Mouse (Mus musculus) activated CD4-positive, CD25-positive, alpha-beta regulatory T cell, adult 4 months (primary cell): ENCODE data around the gene Olfr1248. TPM values are rescaled to one million over a fixed set of nuclear protein-coding genes. Genes with fewer than 3 reads are reported as not detected.
"Not testable (repeated sequence)": the region's sequence is repeated elsewhere in the genome, so short reads cannot be mapped to it uniquely, and the experiment has no call there.

Source experiments
- ATAC-seq: one replicate; pipeline ENCODE4 v1.8.0; 2017
- polyA plus RNA-seq, 2 experiments: library from polyadenylated mRNA; unstranded; fragments of 100-300 nt; shearing (Covaris generic); gene quantifications; one replicate each; pipeline ENCODE4 v1.2.1; 2017

The Olfr1248 gene
- not detected for polyA plus RNA-seq

- not testable (repeated sequence) for ATAC-seq
Observed at GRCm38 (mm10) chr2:89618145-89618544, at the start of gene Olfr1248. Gene Olfr1248 (minus strand): TSS chr2:89618245.

DNA sequence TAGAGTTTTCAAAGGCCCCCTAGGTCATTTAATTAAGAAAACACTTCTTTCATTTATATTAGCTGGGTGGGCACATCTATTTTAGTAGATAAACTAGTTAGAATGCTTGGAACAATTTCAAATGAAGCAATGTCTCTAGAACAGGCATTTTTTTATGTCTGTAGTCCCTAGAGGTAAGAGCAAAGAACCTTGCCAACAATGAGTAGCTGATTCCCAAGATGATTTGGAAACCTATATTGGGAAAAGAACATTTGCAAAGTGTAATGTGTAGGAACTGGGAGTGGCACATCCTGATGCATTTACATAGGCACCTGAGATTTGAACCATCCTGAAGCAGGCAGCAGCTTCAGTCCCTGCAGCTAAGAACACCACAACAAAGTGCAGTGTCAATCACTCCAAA is 43.3 kb upstream of the Olfr1248 start, which contains the start of gene Olfr1250:
Gene Olfr1250 (minus strand): TSS at position 101 of the 400 bp plus-strand sequence.
- no peak for ATAC-seq

GRCm38 (mm10) chr2:89634883-89635282 is 16.8 kb upstream of the Olfr1248 start, which contains the start of gene Olfr1249:
Gene Olfr1249 (minus strand): TSS chr2:89634983.
- ATAC-seq: no peak

DNA sequence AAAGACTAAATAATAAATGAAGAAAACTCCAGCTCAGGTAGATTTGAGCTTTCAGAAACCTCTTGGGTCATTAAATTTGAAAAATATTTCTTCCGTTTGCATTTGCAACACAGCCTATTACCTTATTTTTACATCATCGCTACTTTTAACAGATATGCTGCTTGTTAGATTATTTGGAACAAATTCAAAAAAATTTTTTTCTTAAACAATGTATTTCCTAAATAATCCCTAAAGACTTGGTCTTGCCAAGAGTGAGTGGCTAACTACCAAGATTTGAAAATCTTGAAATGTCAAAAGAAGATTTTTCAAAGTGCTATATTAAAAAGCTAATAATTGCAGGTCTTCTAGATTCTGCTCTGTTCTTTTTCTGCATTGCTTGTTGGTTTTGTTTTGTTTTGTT is 4.0 kb downstream of the Olfr1248 start, which contains the start of gene Olfr1247:
Gene Olfr1247 (minus strand): TSS at position 101 of the 400 bp plus-strand sequence.
- no peak for ATAC-seq

DNA sequence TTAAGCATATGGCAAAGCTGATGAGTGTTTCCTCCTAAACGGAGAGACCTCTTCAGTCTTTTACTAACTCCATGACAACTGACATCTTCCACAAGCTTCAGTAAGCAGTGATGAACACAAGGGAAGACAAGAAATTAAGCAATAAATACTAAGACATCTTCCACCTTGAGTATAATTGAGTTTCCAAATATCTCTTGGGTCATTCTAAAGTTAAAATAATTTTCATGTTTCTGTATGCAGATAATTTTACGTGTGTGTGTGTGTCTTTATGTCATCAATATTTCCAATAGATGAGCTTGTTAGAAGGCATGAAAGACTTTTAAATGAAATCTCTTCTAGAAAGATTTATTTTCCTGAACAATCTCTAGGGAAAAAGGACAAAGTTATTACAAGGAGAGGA is 25.0 kb downstream of the Olfr1248 start, which contains the start of gene Olfr1246:
Gene Olfr1246 (minus strand): TSS at position 101 of the 400 bp plus-strand sequence.
- ATAC-seq: no peak

DNA sequence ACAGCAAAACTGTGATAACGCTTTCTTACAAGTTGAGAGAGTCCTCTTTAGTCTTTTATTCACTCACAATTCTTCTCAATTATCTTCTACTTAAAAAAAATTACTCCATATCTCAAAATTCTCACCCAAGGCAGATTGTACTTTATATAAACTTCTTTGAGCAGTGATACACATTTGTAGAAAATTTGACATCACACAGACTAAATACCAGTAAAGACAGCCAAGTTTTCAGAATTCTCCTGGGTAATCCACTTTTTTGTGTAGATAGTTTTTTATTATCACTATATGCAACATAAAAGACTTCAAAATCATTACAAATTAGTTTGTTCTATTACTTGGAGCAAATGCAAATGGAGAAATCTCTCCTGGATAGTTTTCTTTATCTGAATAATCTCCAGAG is 39.7 kb downstream of the Olfr1248 start, which contains the start of gene Olfr1245:
Gene Olfr1245 (minus strand): TSS at position 101 of the 400 bp plus-strand sequence.
- ATAC-seq: no peak

Other genes starting within 250 kb of the Olfr1248 start
- gene Olfr1238, start 208.6 kb downstream of the Olfr1248 start, polyA plus RNA-seq: not detected
- gene Olfr1239, start 197.8 kb downstream of the Olfr1248 start, polyA plus RNA-seq: not detected
- not detected for gene Olfr1240, start 175.2 kb downstream of the Olfr1248 start, polyA plus RNA-seq
- gene Olfr1241, start 131.1 kb downstream of the Olfr1248 start, polyA plus RNA-seq: not detected
- not detected for gene Olfr1242, start 119.9 kb downstream of the Olfr1248 start, polyA plus RNA-seq
- not detected for gene Olfr1243, start 86.8 kb downstream of the Olfr1248 start, polyA plus RNA-seq
- not detected for gene Olfr1245, start 39.8 kb downstream of the Olfr1248 start, polyA plus RNA-seq
- not detected for gene Olfr1246, start 25.1 kb downstream of the Olfr1248 start, polyA plus RNA-seq
- gene Olfr1247, start 4.1 kb downstream of the Olfr1248 start, polyA plus RNA-seq: under 1 TPM in 1 of 2 experiments, not detected in 1; 0.18 TPM
- not detected for gene Olfr1249, start 16.7 kb upstream of the Olfr1248 start, polyA plus RNA-seq
- not detected for gene Olfr1250, start 43.2 kb upstream of the Olfr1248 start, polyA plus RNA-seq
- gene Olfr1251, start 53.7 kb upstream of the Olfr1248 start, polyA plus RNA-seq: not detected
- not detected for gene Olfr1252, start 106.8 kb upstream of the Olfr1248 start, polyA plus RNA-seq
- not detected for gene Olfr1253, start 138.8 kb upstream of the Olfr1248 start, polyA plus RNA-seq
- not detected for gene Olfr1254, start 175.4 kb upstream of the Olfr1248 start, polyA plus RNA-seq
- not detected for gene Olfr1255, start 193.8 kb upstream of the Olfr1248 start, polyA plus RNA-seq
- gene Olfr1256, start 223.3 kb upstream of the Olfr1248 start, polyA plus RNA-seq: not detected
- gene Olfr48, start 230.0 kb upstream of the Olfr1248 start, polyA plus RNA-seq: not detected